Mouse (Mus musculus) CH12.LX (cell line): ENCODE measurements around the gene Apopt1. TPM values are rescaled to one million over a fixed set of nuclear protein-coding genes. Genes with fewer than 3 reads are reported as not detected.

Source experiments
- DNase-seq: peaks from one replicate; pipeline ENCODE4 v3.0.0-alpha.2; 2013; ENCODE audit errors: extremely low read depth
- H3K27ac ChIP-seq: 2 replicates; pipeline ENCODE4 v1.5.1; 2012; ENCODE audit warnings: low read depth, mild to moderate bottlenecking, control low read depth, moderate library complexity; ENCODE audit not compliant: insufficient read depth
- H3K27me3 ChIP-seq: replicated peaks from 2 replicates; pipeline ENCODE3; 2012; ENCODE audit warnings: inconsistent platforms
- H3K36me3 ChIP-seq, 2 experiments: replicated peaks in 1 of 2; 2 replicates each; pipeline versions ENCODE3 to v1.6.1; 2012; ENCODE audit warnings: inconsistent platforms in 1 of 2, low read length in 1 of 2, mild to moderate bottlenecking in 1 of 2, mixed read lengths in 1 of 2, moderate library complexity in 1 of 2; ENCODE audit not compliant: control insufficient read depth in 1 of 2, insufficient read depth in 1 of 2
- H3K4me1 ChIP-seq, 2 experiments: 2 replicates each; pipeline ENCODE4 v1.6.1; 2012; ENCODE audit warnings: inconsistent platforms in 1 of 2, moderate library complexity in 1 of 2; ENCODE audit not compliant: insufficient read depth in 2 of 2, control insufficient read depth in 1 of 2
- H3K4me2 ChIP-seq: 2 replicates; pipeline ENCODE4 v1.6.1; 2012; ENCODE audit warnings: low read depth, mild to moderate bottlenecking, control low read depth; ENCODE audit not compliant: poor library complexity, insufficient read depth, severe bottlenecking
- H3K4me3 ChIP-seq, 3 experiments: fragments of 150-350 bp in 1 of 3; sonication (generic) in 1 of 3; replicated peaks in 1 of 3; 2 replicates each; pipeline versions ENCODE3 to v1.5.1; 2011 to 2012; ENCODE audit warnings: low read depth in 2 of 3, low read length in 2 of 3, mild to moderate bottlenecking in 2 of 3, moderate library complexity in 2 of 3, control low read depth in 1 of 3, improper control_type of control experiment in 1 of 3, inconsistent platforms in 1 of 3, mixed read lengths in 1 of 3; ENCODE audit not compliant: poor library complexity in 1 of 3
- H3K79me2 ChIP-seq: replicated peaks from 2 replicates; pipeline ENCODE4 v1.6.1; 2012; ENCODE audit warnings: mild to moderate bottlenecking, moderate library complexity; ENCODE audit not compliant: control insufficient read depth, poor library complexity, insufficient read depth, severe bottlenecking; ENCODE audit errors: extremely low read depth
- H3K9ac ChIP-seq: 2 replicates; pipeline ENCODE4 v1.6.1; 2012; ENCODE audit warnings: low read depth, mild to moderate bottlenecking, control low read depth, moderate library complexity; ENCODE audit not compliant: insufficient read depth
- H3K9me3 ChIP-seq: replicated peaks from 2 replicates; pipeline ENCODE3; 2012; ENCODE audit warnings: low read length, inconsistent platforms, mixed read lengths
- BHLHE40 ChIP-seq: IDR thresholded peaks from 2 replicates; pipeline ENCODE4 v1.6.1; 2011; ENCODE audit warnings: mild to moderate bottlenecking, low read depth, low read length, improper control_type of control experiment
- CTCF ChIP-seq, 2 experiments: IDR thresholded peaks in 1 of 2; conservative IDR thresholded peaks in 1 of 2; 2 replicates each; pipeline ENCODE4 v1.5.1; 2011 to 2012; ENCODE audit warnings: low read depth in 2 of 2, low read length in 2 of 2, improper control_type of control experiment in 1 of 2, inconsistent platforms in 1 of 2, mild to moderate bottlenecking in 1 of 2, moderate library complexity in 1 of 2
- E2F4 ChIP-seq: IDR thresholded peaks from 2 replicates; pipeline ENCODE4 v1.6.1; 2011; ENCODE audit warnings: low read depth, low read length, improper control_type of control experiment; ENCODE audit not compliant: insufficient replicate concordance
- GABPA ChIP-seq: IDR thresholded peaks from 2 replicates; pipeline ENCODE4 v1.6.1; 2012; ENCODE audit warnings: low read depth, low read length, improper control_type of control experiment, inconsistent platforms; ENCODE audit not compliant: insufficient replicate concordance
- IRF4 ChIP-seq: IDR thresholded peaks from 2 replicates; pipeline ENCODE4 v1.6.1; 2014; ENCODE audit warnings: low read depth, mild to moderate bottlenecking, inconsistent platforms, low read length, improper control_type of control experiment
- KAT2A ChIP-seq: IDR thresholded peaks from 2 replicates; pipeline ENCODE4 v1.6.1; 2012; ENCODE audit warnings: low read length, improper control_type of control experiment, inconsistent platforms; ENCODE audit not compliant: insufficient replicate concordance
- MAFK ChIP-seq: IDR thresholded peaks from 2 replicates; pipeline ENCODE4 v1.6.1; 2011; ENCODE audit warnings: low read length, improper control_type of control experiment; ENCODE audit not compliant: insufficient replicate concordance
- MAX ChIP-seq: IDR thresholded peaks from 2 replicates; pipeline ENCODE4 v1.6.1; 2011; ENCODE audit warnings: low read length, improper control_type of control experiment
- MXI1 ChIP-seq: IDR thresholded peaks from 2 replicates; pipeline ENCODE4 v1.6.1; 2011; ENCODE audit warnings: mild to moderate bottlenecking, low read depth, low read length, improper control_type of control experiment
- NELFE ChIP-seq: IDR thresholded peaks from 2 replicates; pipeline ENCODE4 v1.6.1; 2011; ENCODE audit warnings: low read depth, low read length, improper control_type of control experiment
- NRF1 ChIP-seq: IDR thresholded peaks from 2 replicates; pipeline ENCODE4 v1.6.1; 2014; ENCODE audit warnings: low read depth, mild to moderate bottlenecking, inconsistent platforms, low read length, improper control_type of control experiment, moderate library complexity
- RAD21 ChIP-seq: IDR thresholded peaks from 2 replicates; pipeline ENCODE4 v1.6.1; 2011; ENCODE audit warnings: low read depth, mild to moderate bottlenecking, low read length, improper control_type of control experiment, moderate library complexity
- RCOR1 ChIP-seq: conservative IDR thresholded peaks from 2 replicates; pipeline ENCODE4 v1.6.1; 2012; ENCODE audit warnings: low read depth, mild to moderate bottlenecking, inconsistent platforms, low read length, improper control_type of control experiment
- SIN3A ChIP-seq: IDR thresholded peaks from 2 replicates; pipeline ENCODE4 v1.6.1; 2012; ENCODE audit warnings: low read length, improper control_type of control experiment, inconsistent platforms
- SMC3 ChIP-seq: IDR thresholded peaks from 2 replicates; pipeline ENCODE4 v1.6.1; 2011; ENCODE audit warnings: low read depth, low read length, improper control_type of control experiment
- TBP ChIP-seq: conservative IDR thresholded peaks from 2 replicates; pipeline ENCODE4 v1.6.1; 2011; ENCODE audit warnings: low read depth, low read length, improper control_type of control experiment
- UBTF ChIP-seq: IDR thresholded peaks from 2 replicates; pipeline ENCODE4 v1.6.1; 2012; ENCODE audit warnings: low read depth, mild to moderate bottlenecking, inconsistent platforms, low read length, improper control_type of control experiment, moderate library complexity
- USF1 ChIP-seq: IDR thresholded peaks from 2 replicates; pipeline ENCODE4 v1.6.1; 2014; ENCODE audit warnings: low read depth, mild to moderate bottlenecking, inconsistent platforms, low read length, improper control_type of control experiment
- ZC3H11A ChIP-seq: IDR thresholded peaks from 2 replicates; pipeline ENCODE4 v1.6.1; 2012; ENCODE audit warnings: low read depth, mild to moderate bottlenecking, inconsistent platforms, low read length, improper control_type of control experiment
- ZKSCAN1 ChIP-seq: IDR thresholded peaks from 2 replicates; pipeline ENCODE4 v1.6.1; 2012; ENCODE audit warnings: low read depth, inconsistent platforms, low read length, improper control_type of control experiment, borderline replicate concordance
- dilution Hi-C: fragments of 300-500 bp; cut with MboI; formaldehyde crosslinking; loops from 2 replicates; pipeline ENCODE4 v1.14.3; 2020; ENCODE audit warnings: low sequenced_read_pairs; ENCODE audit not compliant: extremely low pct_unique_long_range_greater_than_20kb, extremely low pct_ligation_motif_present
- in situ Hi-C: fragments of 300-500 bp; cut with MboI; formaldehyde crosslinking; loops from 3 replicates; pipeline ENCODE4 v1.14.3; 2019; ENCODE audit warnings: low sequenced_read_pairs, low pct_ligation_motif_present, low pct_unique_long_range_greater_than_20kb, mixed read lengths
- polyA plus RNA-seq: library from polyadenylated mRNA; unstranded; fragments of >175 nt; gene quantifications from 2 replicates; pipeline ENCODE4 v1.2.1, GENCODE M21; 2012; ENCODE audit warnings: low read depth; ENCODE audit not compliant: insufficient read length
- total RNA-seq, 2 experiments: library from RNA; depleted of rRNA; stranded (reverse); fragments of 300-350 nt in 1 of 2; fragments of >200 nt in 1 of 2; gene quantifications; 2 replicates each; pipeline ENCODE4 v1.2.3; 2012 to 2014

The Apopt1 gene
- total and polyA plus RNA-seq, 3 experiments: 36.0 to 49.1 (median 43.6) TPM

GRCm38 (mm10) chr12:111731822-111732807, 19.1 kb downstream of the Apopt1 start:
- no peaks in the 10 kb centered on the region for H3K27me3 ChIP-seq
- in situ Hi-C loops: loop anchor here (10.0 kb wide), 1 partner anchor 143 kb away; no protein-coding TSS in a partner anchor
- H3K36me3 ChIP-seq: peaks cover 29 to 73% of the 10 kb centered on the region in 2 experiments
- peak; percentile 45 for DNase-seq
- H3K79me2 ChIP-seq: no peaks in the 10 kb centered on the region
- no peaks in the 10 kb centered on the region for H3K4me1 ChIP-seq
- no peak overlapping the region for H3K9ac ChIP-seq
- dilution Hi-C loops: no loop called here
- H3K4me3 ChIP-seq: no peak overlapping the region
- peak; percentile 53 for TF ChIP-seq RAD21
- no peak for TF ChIP-seq KAT2A
- TF ChIP-seq ZKSCAN1: no peak
- peak; percentile 45 for TF ChIP-seq SMC3
- no peak for TF ChIP-seq ZC3H11A
- TF ChIP-seq USF1: no peak
- TF ChIP-seq MXI1: no peak
- TF ChIP-seq CTCF (conservative IDR thresholded peaks at IDR 0.05 in 1 of 2, IDR thresholded peaks at IDR 0.05 in 1 of 2; ENCODE audit: low read depth in 2 of 2, low read length in 2 of 2): peak in 1 of 2 experiments; percentile 67; a peak in 2 of 4 replicates
- TF ChIP-seq NRF1: peak; percentile 75
- TF ChIP-seq BHLHE40: peak; percentile 63
- no peak for TF ChIP-seq RCOR1
- no peak for TF ChIP-seq TBP
- no peak overlapping the region for H3K27ac ChIP-seq
- peaks cover 2% of the 10 kb centered on the region for H3K9me3 ChIP-seq
- no peak overlapping the region for H3K4me2 ChIP-seq

GRCm38 (mm10) chr12:111732921-111733320, 19.9 kb downstream of the Apopt1 start:
- in situ Hi-C loops: loop anchor here (10.0 kb wide), 1 partner anchor 142 kb away; no protein-coding TSS in a partner anchor

More at GRCm38 (mm10) chr12:111732921-111733320, 19.9 kb downstream of the Apopt1 start:
- no peak overlapping the region for H3K4me3 ChIP-seq
- peaks cover 22 to 65% of the 10 kb centered on the region in 2 experiments for H3K36me3 ChIP-seq
- H3K27me3 ChIP-seq: no peaks in the 10 kb centered on the region
- dilution Hi-C loops: no loop called here
- no peaks in the 10 kb centered on the region for H3K79me2 ChIP-seq
- H3K9me3 ChIP-seq: peaks cover 2% of the 10 kb centered on the region
- H3K4me2 ChIP-seq: no peak overlapping the region
- no peak for TF ChIP-seq KAT2A
- no peak for TF ChIP-seq CTCF (conservative IDR thresholded peaks at IDR 0.05 in 1 of 2, IDR thresholded peaks at IDR 0.05 in 1 of 2; ENCODE audit: low read depth in 2 of 2, low read length in 2 of 2)
- TF ChIP-seq MXI1: no peak
- no peak for TF ChIP-seq MAFK
- no peak for TF ChIP-seq SIN3A
- no peak for TF ChIP-seq NELFE
- no peak for TF ChIP-seq ZC3H11A
- TF ChIP-seq MAX: no peak
- no peak for TF ChIP-seq TBP
- TF ChIP-seq E2F4: no peak
- TF ChIP-seq UBTF: no peak
- no peak for TF ChIP-seq RAD21
- no peak for TF ChIP-seq IRF4
- TF ChIP-seq GABPA: no peak
- DNase-seq: no peak
- no peaks in the 10 kb centered on the region for H3K4me1 ChIP-seq
- no peak overlapping the region for H3K9ac ChIP-seq
- H3K27ac ChIP-seq: no peak overlapping the region
